Mouse (Mus musculus) hindbrain, embryonic 13.5 days (tissue): Measurements from ENCODE around the gene Cntnap2. TPM values are rescaled to one million over a fixed set of nuclear protein-coding genes. Genes with fewer than 3 reads are reported as not detected.
A peak's percentile ranks its signal among the peaks of the same experiment; 100 is the strongest.

Experiments used
- ATAC-seq: fragments of 200-750 bp; cut with Nextera tagmentation; 2 replicates; pipeline ENCODE4 v1.8.0; 2017; ENCODE audit warnings: moderate TSS enrichment; ENCODE audit not compliant: low FRiP score
- H3K27ac ChIP-seq: fragments of 300-500 bp; sonication (generic); 2 replicates; pipeline ENCODE4 v1.5.1; 2015; ENCODE audit warnings: inconsistent platforms, mild to moderate bottlenecking, moderate library complexity
- H3K27me3 ChIP-seq: fragments of 300-500 bp; sonication (generic); 2 replicates; pipeline ENCODE4 v1.6.1; 2015; ENCODE audit warnings: mild to moderate bottlenecking, inconsistent platforms
- H3K36me3 ChIP-seq: fragments of 300-500 bp; sonication (generic); 2 replicates; pipeline ENCODE4 v1.6.1; 2015; ENCODE audit warnings: mild to moderate bottlenecking, inconsistent platforms
- H3K4me1 ChIP-seq: fragments of 300-500 bp; sonication (generic); replicated peaks from 2 replicates; pipeline ENCODE4 v1.6.1; 2015; ENCODE audit warnings: inconsistent platforms
- H3K4me2 ChIP-seq: fragments of 300-500 bp; sonication (generic); 2 replicates; pipeline ENCODE4 v1.6.1; 2015; ENCODE audit warnings: inconsistent platforms, mild to moderate bottlenecking, moderate library complexity
- H3K4me3 ChIP-seq: fragments of 300-500 bp; sonication (generic); 2 replicates; pipeline ENCODE4 v1.5.1; 2015; ENCODE audit warnings: mild to moderate bottlenecking, inconsistent platforms
- H3K9ac ChIP-seq: fragments of 300-500 bp; sonication (generic); 2 replicates; pipeline ENCODE4 v1.6.1; 2015; ENCODE audit warnings: mild to moderate bottlenecking, inconsistent platforms
- H3K9me3 ChIP-seq: fragments of 300-500 bp; sonication (generic); 2 replicates; pipeline ENCODE4 v1.6.1; 2016; ENCODE audit warnings: inconsistent platforms
- WGBS: fragments of 180-500 bp; shearing (Covaris S2); methylation state at CpG from one replicate; pipeline ENCODE4 v1.1.7; 2015; 5-methylcytosine and 5-hydroxymethylcytosine counted together
- polyA plus RNA-seq: library from polyadenylated mRNA; unstranded; fragments of >200 nt; fragmentation: Nextera tagmentation; extraction: Ambion mirVana; gene quantifications from 2 replicates; pipeline ENCODE4 v1.2.1, GENCODE M21; 2015

The Cntnap2 gene
- polyA plus RNA-seq, 1 experiment from 2014 or later, result 53.0 TPM

DNA sequence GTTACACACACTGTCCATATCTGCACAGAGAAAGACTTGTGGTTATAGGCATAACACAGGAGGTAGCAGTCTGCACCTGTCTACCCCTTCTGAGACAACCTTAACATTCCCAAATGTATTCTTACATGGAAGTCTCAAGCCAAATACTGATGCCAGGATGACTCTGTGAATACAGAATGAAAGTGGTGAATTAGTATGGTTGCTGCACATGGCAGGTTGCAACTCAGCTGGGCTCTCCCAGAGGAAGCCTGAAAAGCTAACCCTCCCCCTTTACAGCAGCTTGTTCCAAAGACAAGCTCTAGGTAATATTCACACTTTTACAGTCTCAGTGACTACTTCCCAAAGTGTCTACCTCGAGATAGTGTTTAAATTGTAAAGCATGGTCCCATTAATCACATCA is 307.3 kb downstream of the Cntnap2 start:
- Histone ChIP-seq H3K4me1 (no peaks in the 10 kb centered on the region), H3K9ac (no peak overlapping the region), H3K36me3 (no peaks in the 10 kb centered on the region), H3K4me3 (no peak overlapping the region), H3K9me3 (no peaks in the 10 kb centered on the region), H3K4me2 (no peak overlapping the region), H3K27ac (no peak overlapping the region), H3K27me3 (no peaks in the 10 kb centered on the region)
- no peak for ATAC-seq
- 26% methylated on average over 1 of the region's 1 CpGs for WGBS

GRCm38 (mm10) chr6:45381126-45381525 is 322.0 kb downstream of the Cntnap2 start:
- Histone ChIP-seq H3K27ac (no peak overlapping the region), H3K27me3 (no peaks in the 10 kb centered on the region), H3K9me3 (no peaks in the 10 kb centered on the region), H3K9ac (no peak overlapping the region), H3K4me2 (no peak overlapping the region), H3K4me1 (peaks cover 3% of the 10 kb centered on the region; the same call in 1 of the 2 replicates), H3K36me3 (no peaks in the 10 kb centered on the region), H3K4me3 (no peak overlapping the region)
- 42% methylated on average over 7 of the region's 7 CpGs for WGBS
- no peak for ATAC-seq

DNA sequence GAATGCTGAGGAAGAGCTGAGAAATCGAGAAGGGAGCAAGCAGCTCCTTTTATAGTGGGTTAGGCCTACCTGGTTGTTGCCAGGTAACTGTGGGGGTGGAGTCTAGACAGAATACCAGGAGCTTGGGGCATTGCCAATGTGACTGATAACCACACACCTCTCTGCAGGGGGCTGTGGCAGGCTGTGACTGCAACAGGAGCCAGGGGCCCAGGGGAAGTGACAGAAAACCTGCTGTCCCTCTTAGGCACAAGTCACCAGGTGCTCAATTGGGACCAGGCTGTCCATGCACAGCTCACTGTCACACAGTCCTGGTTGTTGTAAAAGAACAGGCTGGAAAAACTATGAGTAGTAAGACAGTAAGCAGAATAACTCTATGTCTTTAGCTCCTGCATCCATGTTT is 329.9 kb downstream of the Cntnap2 start:
- WGBS, result 50% methylated on average over 1 of the region's 1 CpGs
- no peaks in the 10 kb centered on the region for H3K4me1 ChIP-seq
- H3K27ac ChIP-seq, result no peak overlapping the region
- H3K36me3 ChIP-seq, result no peaks in the 10 kb centered on the region
- no peaks in the 10 kb centered on the region for H3K27me3 ChIP-seq
- no peak overlapping the region for H3K4me3 ChIP-seq
- H3K4me2 ChIP-seq, result no peak overlapping the region
- ATAC-seq, result no peak
- no peaks in the 10 kb centered on the region for H3K9me3 ChIP-seq
- no peak overlapping the region for H3K9ac ChIP-seq

- Histone ChIP-seq H3K4me2 (no peak overlapping the region), H3K9me3 (no peaks in the 10 kb centered on the region), H3K4me1 (no peaks in the 10 kb centered on the region), H3K36me3 (no peaks in the 10 kb centered on the region), H3K27me3 (no peaks in the 10 kb centered on the region), H3K27ac (no peak overlapping the region), H3K4me3 (no peak overlapping the region), H3K9ac (no peak overlapping the region)
- WGBS, result 87% methylated on average over 2 of the region's 2 CpGs
- ATAC-seq, result no peak
Observed at GRCm38 (mm10) chr6:45413629-45414028, 354.5 kb downstream of the Cntnap2 start.

- H3K9ac ChIP-seq, result no peak overlapping the region
- H3K27me3 ChIP-seq, result no peaks in the 10 kb centered on the region
- no peaks in the 10 kb centered on the region for H3K4me1 ChIP-seq
- H3K36me3 ChIP-seq, result no peaks in the 10 kb centered on the region
- H3K9me3 ChIP-seq, result no peaks in the 10 kb centered on the region
- no peak overlapping the region for H3K4me3 ChIP-seq
- no peak overlapping the region for H3K4me2 ChIP-seq
- H3K27ac ChIP-seq, result no peak overlapping the region
- WGBS, result 82% methylated on average over 1 of the region's 1 CpGs
- ATAC-seq, result no peak
Observed at GRCm38 (mm10) chr6:45455424-45455823, 396.3 kb downstream of the Cntnap2 start.

- no peaks in the 10 kb centered on the region for H3K9me3 ChIP-seq
- 74% methylated on average over 3 of the region's 3 CpGs for WGBS
Observed at GRCm38 (mm10) chr6:45518221-45518620, 459.1 kb downstream of the Cntnap2 start.

GRCm38 (mm10) chr6:45536999-45537398 is 477.8 kb downstream of the Cntnap2 start:
- no peak overlapping the region for H3K4me3 ChIP-seq
- H3K9me3 ChIP-seq, result no peaks in the 10 kb centered on the region
- no peak overlapping the region for H3K27ac ChIP-seq
- H3K4me2 ChIP-seq, result no peak overlapping the region
- H3K4me1 ChIP-seq, result peaks cover 6% of the 10 kb centered on the region; the same call in 1 of the 2 replicates
- 51% methylated on average over 2 of the region's 2 CpGs for WGBS
- ATAC-seq, result no peak
- no peaks in the 10 kb centered on the region for H3K36me3 ChIP-seq
- no peaks in the 10 kb centered on the region for H3K27me3 ChIP-seq
- H3K9ac ChIP-seq, result no peak overlapping the region

More at GRCm38 (mm10) chr6:45518221-45518620, 459.1 kb downstream of the Cntnap2 start:
- no peaks in the 10 kb centered on the region for H3K27me3 ChIP-seq
- ATAC-seq, result no peak
- H3K4me3 ChIP-seq, result no peak overlapping the region
- H3K9ac ChIP-seq, result no peak overlapping the region
- no peaks in the 10 kb centered on the region for H3K36me3 ChIP-seq
- H3K4me2 ChIP-seq, result no peak overlapping the region
- no peak overlapping the region for H3K27ac ChIP-seq
- H3K4me1 ChIP-seq, result no peaks in the 10 kb centered on the region

GRCm38 (mm10) chr6:45544319-45544875 is 485.2 kb downstream of the Cntnap2 start:
- peak; percentile 85 for ATAC-seq
- no peaks in the 10 kb centered on the region for H3K9me3 ChIP-seq
- H3K4me1 ChIP-seq, result peaks cover 7% of the 10 kb centered on the region
- no peak overlapping the region for H3K4me3 ChIP-seq
- no peak overlapping the region for H3K9ac ChIP-seq
- no peaks in the 10 kb centered on the region for H3K27me3 ChIP-seq
- WGBS, result 22% methylated on average over 7 of the region's 7 CpGs
- no peak overlapping the region for H3K4me2 ChIP-seq
- peak overlapping the region; percentile 61 for H3K27ac ChIP-seq
- no peaks in the 10 kb centered on the region for H3K36me3 ChIP-seq

- H3K4me2 ChIP-seq, result no peak overlapping the region
- H3K27ac ChIP-seq, result no peak overlapping the region
- no peaks in the 10 kb centered on the region for H3K36me3 ChIP-seq
- H3K27me3 ChIP-seq, result no peaks in the 10 kb centered on the region
- ATAC-seq, result no peak
- H3K9me3 ChIP-seq, result no peaks in the 10 kb centered on the region
- no peak overlapping the region for H3K4me3 ChIP-seq
- no peak overlapping the region for H3K9ac ChIP-seq
- 78% methylated on average over 1 of the region's 1 CpGs for WGBS
- H3K4me1 ChIP-seq, result no peaks in the 10 kb centered on the region
Observed at GRCm38 (mm10) chr6:45559724-45560123, 500.6 kb downstream of the Cntnap2 start.

- WGBS, result 76% methylated on average over 6 of the region's 6 CpGs
- no peak overlapping the region for H3K27ac ChIP-seq
- H3K4me1 ChIP-seq, result no peaks in the 10 kb centered on the region
- H3K27me3 ChIP-seq, result no peaks in the 10 kb centered on the region
- H3K9ac ChIP-seq, result no peak overlapping the region
- H3K4me3 ChIP-seq, result no peak overlapping the region
- no peak for ATAC-seq
- H3K4me2 ChIP-seq, result no peak overlapping the region
- H3K9me3 ChIP-seq, result no peaks in the 10 kb centered on the region
- no peaks in the 10 kb centered on the region for H3K36me3 ChIP-seq
Observed at GRCm38 (mm10) chr6:45584467-45585094, 525.4 kb downstream of the Cntnap2 start.

DNA sequence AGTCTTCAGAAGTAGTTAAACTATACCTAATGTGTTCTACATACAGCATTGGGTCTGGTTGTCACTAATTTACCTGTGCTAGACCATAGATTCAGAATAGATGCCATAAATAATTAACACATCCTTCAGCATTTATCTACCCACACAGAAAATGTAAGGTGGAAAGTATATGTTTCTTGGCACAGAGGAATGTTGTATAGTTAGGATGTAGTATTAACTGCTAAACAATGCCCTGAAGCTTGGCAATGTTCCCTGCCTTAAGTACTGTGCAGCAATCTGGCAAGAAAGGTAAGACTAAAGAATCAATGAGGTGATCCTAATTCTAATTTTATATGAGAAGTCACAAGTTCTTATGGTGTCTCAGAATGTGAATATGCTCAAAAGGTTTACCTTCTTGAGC is 529.9 kb downstream of the Cntnap2 start:
- H3K4me3 ChIP-seq, result no peak overlapping the region
- H3K4me2 ChIP-seq, result no peak overlapping the region
- no peaks in the 10 kb centered on the region for H3K9me3 ChIP-seq
- H3K4me1 ChIP-seq, result no peaks in the 10 kb centered on the region
- ATAC-seq, result no peak
- H3K27me3 ChIP-seq, result no peaks in the 10 kb centered on the region
- no peak overlapping the region for H3K9ac ChIP-seq
- no peak overlapping the region for H3K27ac ChIP-seq
- H3K36me3 ChIP-seq, result no peaks in the 10 kb centered on the region

DNA sequence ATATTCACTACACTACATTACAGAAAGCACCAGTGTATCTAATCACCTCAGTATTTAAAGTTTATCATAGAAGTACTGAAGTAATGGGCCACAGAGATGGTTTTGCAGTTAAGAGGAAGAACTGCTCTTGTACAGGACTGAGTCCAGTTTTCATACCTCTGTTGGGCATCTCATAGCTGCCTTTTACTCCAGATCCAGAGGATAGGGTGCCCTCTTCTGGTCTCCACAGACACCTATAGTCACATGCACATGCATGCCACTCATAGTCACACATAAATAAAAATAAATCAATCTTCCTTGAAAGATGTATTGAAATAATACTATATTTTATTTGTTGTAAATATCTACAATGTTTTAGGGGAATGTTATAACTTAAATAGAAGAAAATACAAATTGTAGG is 587.9 kb downstream of the Cntnap2 start:
- H3K4me3 ChIP-seq, result no peak overlapping the region
- no peaks in the 10 kb centered on the region for H3K4me1 ChIP-seq
- H3K27ac ChIP-seq, result no peak overlapping the region
- H3K9ac ChIP-seq, result no peak overlapping the region
- H3K9me3 ChIP-seq, result no peaks in the 10 kb centered on the region
- H3K4me2 ChIP-seq, result no peak overlapping the region
- no peak for ATAC-seq
- no peaks in the 10 kb centered on the region for H3K36me3 ChIP-seq
- H3K27me3 ChIP-seq, result no peaks in the 10 kb centered on the region

DNA sequence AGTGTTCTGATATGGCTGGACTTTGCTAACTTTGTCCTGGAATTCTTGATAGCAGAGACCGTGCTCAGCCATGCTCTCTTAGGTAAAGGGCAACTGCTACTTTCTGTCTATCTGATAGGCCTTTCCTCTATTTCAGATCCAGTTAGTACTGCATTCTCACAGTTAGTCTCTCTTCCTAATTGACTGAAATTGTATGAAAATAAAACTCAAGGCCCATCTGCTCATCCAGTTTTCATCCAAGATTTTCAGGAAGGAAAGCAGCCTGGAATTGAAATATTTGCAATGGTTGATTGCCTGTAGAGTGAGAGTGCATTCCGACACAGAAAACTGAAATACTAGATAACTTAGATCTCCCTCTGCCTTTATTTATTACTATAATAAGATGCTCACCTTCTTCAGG is 589.3 kb downstream of the Cntnap2 start:
- no peak overlapping the region for H3K9ac ChIP-seq
- no peaks in the 10 kb centered on the region for H3K27me3 ChIP-seq
- H3K27ac ChIP-seq, result no peak overlapping the region
- 89% methylated on average over 2 of the region's 2 CpGs for WGBS
- H3K36me3 ChIP-seq, result no peaks in the 10 kb centered on the region
- no peaks in the 10 kb centered on the region for H3K9me3 ChIP-seq
- ATAC-seq, result no peak
- no peak overlapping the region for H3K4me3 ChIP-seq
- no peak overlapping the region for H3K4me2 ChIP-seq
- no peaks in the 10 kb centered on the region for H3K4me1 ChIP-seq
